Mouse (Mus musculus) kidney, adult 2 months (tissue): ENCODE results near the gene Pak3.

Experiments
- CTCF ChIP-seq: fragments of 200-500 bp; conservative IDR thresholded peaks from 2 replicates; pipeline ENCODE4 v1.5.1; 2011; ENCODE audit warnings: low read depth, mild to moderate bottlenecking, control low read depth, low read length, moderate library complexity, mixed read lengths; ENCODE audit not compliant: insufficient read depth, insufficient read length
- POLR2A ChIP-seq: fragments of 200-500 bp; IDR thresholded peaks from one replicate; pipeline ENCODE4 v1.6.1; 2011; ENCODE audit warnings: low read depth, low read length, control low read depth

DNA sequence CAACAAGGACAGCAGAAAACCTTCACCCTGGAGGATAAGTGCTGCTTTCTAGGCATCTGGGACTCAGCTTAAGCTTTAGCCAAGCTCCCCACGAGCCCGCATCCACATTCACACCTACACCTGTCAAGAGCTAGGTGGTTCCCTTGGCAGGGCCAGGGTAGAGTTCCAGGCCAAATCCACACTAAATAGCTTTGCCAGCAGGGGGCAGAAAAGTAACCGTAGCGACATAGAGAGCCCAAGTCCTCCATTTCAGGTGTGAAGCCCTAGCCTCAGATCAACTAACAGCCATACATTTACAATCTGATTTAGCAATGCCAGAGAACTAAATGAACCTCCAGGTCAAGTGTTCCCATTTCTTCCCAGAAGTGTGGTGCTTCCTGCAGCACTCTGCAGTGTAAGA lies 148.6 kb downstream of the Pak3 start:
- TF ChIP-seq POLR2A (no peak), CTCF (no peak)
